Mouse (Mus musculus) liver, embryonic 14.5 days (tissue): ENCODE measurements around the gene Psmg3.

ENCODE experiments used
- CTCF ChIP-seq: IDR thresholded peaks from 2 replicates; pipeline ENCODE4 v1.5.1; 2016; ENCODE audit warnings: antibody characterized with exemption, low read depth, control low read depth
- EP300 ChIP-seq: IDR thresholded peaks from 2 replicates; pipeline ENCODE4 v1.6.1; 2016; ENCODE audit warnings: antibody characterized with exemption, low read depth

DNA sequence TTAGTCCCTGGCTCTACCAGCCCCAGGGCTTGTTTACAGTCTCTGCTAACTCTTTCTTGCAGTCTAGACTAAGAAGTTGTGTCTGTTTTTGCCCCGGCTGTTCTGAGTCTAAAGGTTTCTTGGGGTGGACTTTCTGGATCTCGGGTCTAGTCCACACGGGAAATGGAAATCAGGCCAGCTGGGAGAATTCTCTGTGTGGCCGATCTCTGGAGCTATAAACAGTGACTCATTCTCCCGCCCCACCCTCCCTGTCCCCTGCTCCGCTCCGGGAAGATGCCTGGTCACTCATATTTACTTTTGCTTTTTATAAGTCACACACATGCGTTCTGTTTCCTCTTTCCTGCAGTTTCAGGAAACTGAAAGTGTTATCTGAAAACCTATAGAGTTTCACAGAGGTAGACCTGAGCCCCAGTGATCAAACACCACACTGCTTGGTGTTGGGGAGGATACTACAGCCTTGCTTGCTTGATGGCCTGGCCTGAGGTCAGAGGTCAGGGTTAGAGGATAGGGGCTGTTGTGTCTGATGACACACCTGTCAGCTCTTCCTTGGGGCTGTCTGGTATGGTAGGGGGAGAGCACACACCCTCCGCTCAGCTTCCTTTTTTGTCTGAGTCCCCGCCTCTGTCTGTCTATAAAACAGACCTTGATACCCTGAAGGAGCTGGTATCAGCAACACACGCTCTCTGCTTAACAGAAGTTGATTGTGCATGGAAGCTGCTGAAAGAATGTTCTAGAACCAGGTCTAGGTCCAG, 33.2 kb downstream of the Psmg3 start:
- TF ChIP-seq CTCF (no peak), EP300 (no peak)
